Mouse (Mus musculus) forebrain, embryonic 14.5 days (tissue): ENCODE results near the gene Sh3rf1. TPM values are rescaled to one million over a fixed set of nuclear protein-coding genes. Genes with fewer than 3 reads are reported as not detected.

Experiments
- ATAC-seq: fragments of 200-750 bp; cut with Nextera tagmentation; 2 replicates; pipeline ENCODE4 v1.8.0; 2017; ENCODE audit warnings: mild to moderate bottlenecking, moderate library complexity
- DNase-seq: peaks from one replicate; pipeline ENCODE4 v3.0.0-alpha.2; 2015; ENCODE audit warnings: low spot score
- H3K27ac ChIP-seq: fragments of 300-500 bp; sonication (generic); 2 replicates; pipeline ENCODE4 v1.5.1; 2014; ENCODE audit warnings: low read depth, mild to moderate bottlenecking, control low read depth, low read length, moderate library complexity
- H3K27me3 ChIP-seq: fragments of 300-500 bp; sonication (generic); replicated peaks from 2 replicates; pipeline ENCODE4 v1.6.1; 2014; ENCODE audit warnings: low read length, control low read depth, mixed read lengths; ENCODE audit not compliant: control insufficient read depth, insufficient read depth
- H3K36me3 ChIP-seq: fragments of 300-500 bp; sonication (generic); 2 replicates; pipeline ENCODE4 v1.6.1; 2014; ENCODE audit warnings: low read length, control low read depth; ENCODE audit not compliant: control insufficient read depth, insufficient read depth
- H3K4me1 ChIP-seq: fragments of 300-500 bp; sonication (generic); 2 replicates; pipeline ENCODE4 v1.6.1; 2014; ENCODE audit warnings: antibody characterized with exemption, low read length, control low read depth; ENCODE audit not compliant: control insufficient read depth, insufficient read depth
- H3K4me2 ChIP-seq: fragments of 300-500 bp; sonication (generic); 2 replicates; pipeline ENCODE4 v1.6.1; 2014; ENCODE audit warnings: mild to moderate bottlenecking, control low read depth, low read length
- H3K4me3 ChIP-seq: fragments of 300-500 bp; sonication (generic); 2 replicates; pipeline ENCODE4 v1.5.1; 2014; ENCODE audit warnings: low read depth, low read length, control low read depth
- H3K9ac ChIP-seq: fragments of 300-500 bp; sonication (generic); 2 replicates; pipeline ENCODE4 v1.6.1; 2014; ENCODE audit warnings: mild to moderate bottlenecking, low read length, control low read depth, moderate library complexity
- H3K9me3 ChIP-seq: fragments of 300-500 bp; sonication (generic); replicated peaks from 2 replicates; pipeline ENCODE4 v1.6.1; 2016; ENCODE audit warnings: low read length, control low read depth, mixed read lengths; ENCODE audit not compliant: control insufficient read depth
- WGBS: fragments of 180-500 bp; shearing (Covaris S2); extraction: QIAGEN DNeasy Blood & Tissue Kit; methylation state at CpG from one replicate; pipeline ENCODE4 v1.1.7; 2014; 5-methylcytosine and 5-hydroxymethylcytosine counted together
- polyA plus RNA-seq: library from polyadenylated mRNA; unstranded; fragments of >200 nt; fragmentation: Nextera tagmentation; extraction: Ambion mirVana; gene quantifications from 2 replicates; pipeline ENCODE4 v1.2.1, GENCODE M21; 2014

Sh3rf1 gene
- polyA plus RNA-seq, 1 experiment from 2014 or later = 27.1 TPM

DNA sequence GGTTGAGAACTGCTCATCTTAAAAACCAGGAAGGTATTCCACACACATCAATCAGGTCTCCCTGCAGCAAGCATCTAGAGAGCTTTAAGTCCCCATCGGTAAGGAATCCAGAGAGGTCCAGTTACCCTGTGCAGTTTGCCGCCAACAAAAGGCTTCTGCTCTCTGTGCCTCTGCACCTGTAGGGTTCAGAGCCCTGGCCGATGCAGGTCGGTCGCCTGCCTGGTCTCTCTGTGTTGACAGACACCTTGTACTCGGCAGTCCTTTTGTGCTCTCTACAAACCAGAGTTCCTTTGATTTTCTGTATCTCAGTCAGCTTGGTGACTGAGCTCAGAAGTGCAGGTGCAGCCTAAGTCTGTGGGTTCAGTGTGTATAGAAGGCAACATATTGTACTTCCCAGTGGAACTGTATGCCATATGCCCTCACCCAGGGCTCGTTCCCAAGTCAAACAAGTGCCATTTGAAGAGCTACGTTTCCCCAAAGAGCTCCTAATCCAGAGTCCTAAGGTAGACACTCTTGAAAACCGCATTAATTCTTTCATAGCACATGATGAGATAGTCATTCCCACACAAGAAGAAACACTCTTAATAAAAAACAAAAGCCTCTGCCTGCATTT is 138.7 kb downstream of the Sh3rf1 start:
- H3K27me3 ChIP-seq = no peaks in the 10 kb centered on the region
- no peaks in the 10 kb centered on the region; the same call in 1 of the 2 replicates for H3K4me1 ChIP-seq
- no peak for DNase-seq
- 82% methylated on average over 9 of the region's 9 CpGs for WGBS
- no peak overlapping the region for H3K4me3 ChIP-seq
- no peak overlapping the region for H3K27ac ChIP-seq
- no peak overlapping the region for H3K9ac ChIP-seq
- peaks cover 31% of the 10 kb centered on the region for H3K36me3 ChIP-seq
- no peaks in the 10 kb centered on the region for H3K9me3 ChIP-seq
- no peak overlapping the region for H3K4me2 ChIP-seq
- ATAC-seq = no peak

DNA sequence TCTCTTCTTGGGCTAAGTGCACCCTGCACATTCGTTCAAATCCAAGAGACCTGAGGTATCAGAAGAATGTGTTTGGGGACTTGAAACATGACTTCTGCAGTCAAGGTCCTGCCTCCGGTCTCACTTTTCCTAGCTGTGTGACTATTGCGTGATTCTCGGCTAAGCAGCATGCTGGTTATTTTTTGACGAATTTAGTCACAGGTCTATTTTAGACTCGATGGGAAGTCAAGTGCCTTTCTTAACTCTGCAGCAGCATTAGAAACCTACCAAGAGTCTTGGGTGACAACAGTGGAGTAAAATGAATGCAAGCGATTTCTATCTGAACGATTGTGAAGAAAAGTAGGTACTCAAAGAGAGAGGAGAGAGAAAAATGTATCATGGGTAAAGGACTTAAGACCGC is 149.6 kb downstream of the Sh3rf1 start:
- H3K4me3 ChIP-seq = no peak overlapping the region
- DNase-seq (no peak), ATAC-seq (no peak)
- no peaks in the 10 kb centered on the region for H3K4me1 ChIP-seq
- H3K9me3 ChIP-seq = no peaks in the 10 kb centered on the region
- WGBS = 94% methylated on average over 9 of the region's 9 CpGs
- no peak overlapping the region for H3K4me2 ChIP-seq
- no peaks in the 10 kb centered on the region for H3K27me3 ChIP-seq
- no peak overlapping the region for H3K9ac ChIP-seq
- H3K27ac ChIP-seq = no peak overlapping the region
- peaks cover 39% of the 10 kb centered on the region for H3K36me3 ChIP-seq

DNA sequence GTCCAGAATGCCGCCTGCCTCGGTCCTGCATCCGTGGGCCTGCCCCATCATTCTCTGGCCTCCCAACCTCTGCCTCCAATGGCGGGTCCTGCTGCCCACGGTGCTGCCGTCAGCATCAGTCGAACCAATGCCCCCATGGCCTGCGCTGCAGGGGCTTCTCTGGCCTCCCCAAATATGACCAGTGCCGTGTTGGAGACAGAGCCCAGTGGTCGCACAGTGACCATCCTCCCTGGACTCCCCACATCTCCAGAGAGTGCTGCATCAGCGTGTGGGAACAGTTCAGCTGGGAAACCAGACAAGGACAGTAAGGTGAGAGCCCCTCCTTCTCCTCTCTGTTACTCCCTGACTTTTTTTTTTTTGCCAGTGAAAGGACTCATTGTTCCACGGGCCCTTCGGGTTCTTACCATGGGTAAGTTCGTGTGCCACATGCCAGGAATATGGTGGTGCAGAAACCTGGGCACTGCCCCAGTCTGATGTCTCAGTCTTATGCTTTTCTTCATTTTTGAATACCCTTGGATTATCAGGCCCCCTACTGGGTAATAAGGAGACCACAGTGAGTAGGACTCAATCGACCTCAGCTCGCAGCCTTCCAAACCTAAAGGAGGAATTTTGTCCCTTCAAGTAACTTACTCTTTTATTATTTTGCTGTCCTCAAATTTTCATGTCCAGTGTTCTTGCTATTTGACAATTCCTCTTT is 150.5 kb downstream of the Sh3rf1 start:
- 76% methylated on average over 16 of the region's 16 CpGs for WGBS
- Histone ChIP-seq H3K4me2 (no peak overlapping the region), H3K4me3 (no peak overlapping the region), H3K27me3 (no peaks in the 10 kb centered on the region), H3K4me1 (peaks cover 8% of the 10 kb centered on the region), H3K9ac (no peak overlapping the region), H3K36me3 (peaks cover 42% of the 10 kb centered on the region), H3K9me3 (no peaks in the 10 kb centered on the region), H3K27ac (no peak overlapping the region)
- DNase-seq = peak; percentile 58
- ATAC-seq = peak; percentile 37; the same call in 1 of the 2 replicates

GRCm38 (mm10) chr8:61375205-61375604 is 151.5 kb downstream of the Sh3rf1 start:
- ATAC-seq = no peak
- peaks cover 42% of the 10 kb centered on the region for H3K36me3 ChIP-seq

GRCm38 (mm10) chr8:61378847-61379698 is 155.4 kb downstream of the Sh3rf1 start:
- H3K9ac ChIP-seq = no peak overlapping the region
- no peaks in the 10 kb centered on the region for H3K9me3 ChIP-seq
- no peak overlapping the region for H3K4me3 ChIP-seq
- H3K27me3 ChIP-seq = no peaks in the 10 kb centered on the region
- ATAC-seq (peak; percentile 85), DNase-seq (peak; percentile 83)
- H3K4me1 ChIP-seq = peaks cover 10% of the 10 kb centered on the region
- peak overlapping the region; percentile 61; the same call in 1 of the 2 replicates for H3K27ac ChIP-seq
- peaks cover 38% of the 10 kb centered on the region for H3K36me3 ChIP-seq
- no peak overlapping the region for H3K4me2 ChIP-seq
- 40% methylated on average over 11 of the region's 11 CpGs for WGBS

More at GRCm38 (mm10) chr8:61375205-61375604, 151.5 kb downstream of the Sh3rf1 start:
- Histone ChIP-seq H3K4me1 (peaks cover 10% of the 10 kb centered on the region), H3K27ac (no peak overlapping the region), H3K4me3 (no peak overlapping the region), H3K9ac (no peak overlapping the region), H3K27me3 (no peaks in the 10 kb centered on the region), H3K9me3 (no peaks in the 10 kb centered on the region), H3K4me2 (no peak overlapping the region)
- 95% methylated on average over 7 of the region's 7 CpGs for WGBS
- DNase-seq = no peak

DNA sequence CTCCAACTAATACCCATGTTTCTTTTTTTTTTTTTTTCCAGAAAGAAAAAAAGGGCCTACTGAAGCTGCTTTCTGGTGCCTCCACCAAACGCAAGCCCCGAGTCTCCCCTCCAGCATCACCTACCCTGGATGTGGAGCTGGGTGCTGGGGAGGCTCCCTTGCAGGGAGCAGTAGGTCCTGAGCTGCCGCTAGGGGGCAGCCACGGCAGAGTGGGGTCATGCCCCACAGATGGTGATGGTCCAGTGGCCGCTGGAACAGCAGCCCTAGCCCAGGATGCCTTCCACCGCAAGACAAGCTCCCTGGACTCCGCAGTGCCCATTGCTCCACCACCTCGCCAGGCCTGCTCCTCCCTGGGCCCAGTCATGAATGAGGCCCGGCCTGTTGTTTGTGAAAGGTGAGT is 160.9 kb downstream of the Sh3rf1 start:
- Histone ChIP-seq H3K9ac (no peak overlapping the region), H3K4me3 (no peak overlapping the region), H3K9me3 (no peaks in the 10 kb centered on the region), H3K36me3 (peaks cover 28% of the 10 kb centered on the region), H3K4me1 (peaks cover 23% of the 10 kb centered on the region), H3K4me2 (no peak overlapping the region), H3K27me3 (no peaks in the 10 kb centered on the region), H3K27ac (no peak overlapping the region)
- DNase-seq = no peak
- no peak for ATAC-seq
- 79% methylated on average over 9 of the region's 9 CpGs for WGBS

- Histone ChIP-seq H3K4me2 (no peak overlapping the region), H3K9me3 (no peaks in the 10 kb centered on the region), H3K9ac (no peak overlapping the region), H3K4me3 (no peak overlapping the region), H3K4me1 (peaks cover 25% of the 10 kb centered on the region), H3K27ac (peak overlapping the region; percentile 88; the same call in 1 of the 2 replicates), H3K36me3 (peaks cover 32% of the 10 kb centered on the region), H3K27me3 (no peaks in the 10 kb centered on the region)
- no peak for DNase-seq
- 79% methylated on average over 11 of the region's 11 CpGs for WGBS
- ATAC-seq = no peak
Observed at GRCm38 (mm10) chr8:61385502-61386191, 162.0 kb downstream of the Sh3rf1 start.

DNA sequence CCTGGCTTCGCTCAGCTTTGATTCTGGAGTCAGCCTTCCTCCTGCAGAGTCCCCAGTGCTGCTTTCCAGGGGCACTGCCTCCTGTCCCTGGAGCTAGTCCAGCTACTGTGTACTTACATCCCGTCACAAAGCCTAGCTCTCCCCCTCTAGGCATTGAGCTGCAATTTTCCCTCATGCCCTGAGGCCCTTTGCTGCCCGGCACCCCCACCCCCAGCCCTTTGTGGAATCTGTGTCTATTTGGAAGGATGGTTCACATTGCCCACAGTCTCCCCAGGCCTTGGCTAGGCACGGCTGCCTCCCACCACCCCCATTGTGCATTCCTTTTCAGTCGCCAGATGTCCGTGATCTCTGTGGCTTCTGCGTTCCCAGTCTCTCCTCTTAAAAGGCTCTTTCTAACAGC is 163.0 kb downstream of the Sh3rf1 start:
- Histone ChIP-seq H3K9ac (peak overlapping the region; percentile 1; the same call in 1 of the 2 replicates), H3K27me3 (no peaks in the 10 kb centered on the region), H3K27ac (peak overlapping the region; percentile 88), H3K4me2 (no peak overlapping the region), H3K9me3 (no peaks in the 10 kb centered on the region), H3K4me1 (peaks cover 29% of the 10 kb centered on the region), H3K4me3 (no peak overlapping the region), H3K36me3 (peaks cover 29% of the 10 kb centered on the region)
- ATAC-seq (peak; percentile 86), DNase-seq (peak; percentile 89)
- WGBS = 3% methylated on average over 7 of the region's 7 CpGs
